Mouse (Mus musculus): Measurements from ENCODE around the gene Srebf2. TPM values are rescaled to one million over a fixed set of nuclear protein-coding genes. Genes with fewer than 3 reads are reported as not detected.

The Srebf2 gene
- 145 and 243 TPM in 2 replicates for polyA plus RNA-seq (2012; rRNA removed; ENCODE audit: low replicate concordance)

DNA sequence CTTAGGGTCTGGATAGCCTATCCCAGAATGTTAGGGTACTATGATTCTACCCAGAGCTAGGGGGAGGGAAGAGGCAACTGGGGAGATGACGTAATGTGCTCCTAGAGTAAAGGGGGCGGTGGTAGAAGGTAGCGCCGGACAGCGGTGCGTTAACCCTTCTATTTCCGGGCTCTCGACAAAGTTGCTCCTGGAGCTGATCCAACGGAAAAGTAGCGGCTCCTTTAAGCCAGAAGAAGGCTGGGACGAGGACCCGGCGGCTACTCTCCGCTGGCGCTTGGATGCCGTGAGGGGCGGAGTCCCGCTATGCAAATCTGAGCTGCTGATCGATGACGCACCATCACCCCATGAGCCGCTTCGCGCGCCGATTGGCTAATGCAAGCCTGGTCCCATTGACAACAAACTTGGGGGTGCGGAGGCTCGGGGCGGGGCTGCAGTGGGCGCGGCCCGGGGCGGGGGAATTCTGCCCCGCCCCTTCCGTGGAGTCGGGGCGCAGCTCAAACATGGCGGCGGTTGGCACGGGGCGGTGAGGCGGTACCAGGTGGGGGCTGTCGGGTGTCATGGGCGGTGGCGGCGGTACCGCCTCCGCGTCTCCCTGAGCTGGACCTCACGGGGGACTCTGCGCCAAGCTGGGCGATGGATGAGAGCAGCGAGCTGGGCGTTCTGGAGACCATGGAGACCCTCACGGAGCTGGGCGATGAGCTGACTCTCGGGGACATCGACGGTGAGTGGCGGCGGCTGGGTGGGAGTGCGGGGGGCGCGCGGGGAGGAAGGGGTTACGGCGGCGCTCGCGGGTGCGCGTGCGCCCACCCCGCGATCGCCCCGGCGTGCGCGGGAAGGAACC lies at the start of gene Srebf2:
Srebf2 (plus strand) TSS at position 412 of the 841 bp plus-strand sequence.

GRCm38 (mm10) chr15:82127426-82128374 lies 19.3 kb upstream of the Srebf2 start, which contains the start of gene Ccdc134:
Ccdc134 (plus strand) TSS chr15:82127922.

DNA sequence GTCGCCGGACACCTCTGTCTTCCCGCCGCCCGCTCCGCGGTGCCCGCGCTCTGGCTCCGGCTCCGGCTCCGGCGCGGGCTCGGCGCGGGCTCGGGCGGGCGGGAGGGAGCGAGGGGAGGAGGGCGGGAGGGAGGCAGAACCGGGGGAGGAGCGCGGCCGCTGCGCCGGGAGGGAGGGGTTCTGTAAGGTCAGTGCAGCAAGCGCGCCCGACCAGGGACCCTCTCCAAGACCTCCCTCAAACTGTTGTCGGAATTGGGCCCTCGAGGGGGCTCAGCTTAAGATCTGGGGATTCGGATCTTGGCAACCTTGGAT lies 65.7 kb downstream of the Srebf2 start, which contains the start of gene Shisa8:
Shisa8 (minus strand) TSS at position 64 of the 312 bp plus-strand sequence.

DNA sequence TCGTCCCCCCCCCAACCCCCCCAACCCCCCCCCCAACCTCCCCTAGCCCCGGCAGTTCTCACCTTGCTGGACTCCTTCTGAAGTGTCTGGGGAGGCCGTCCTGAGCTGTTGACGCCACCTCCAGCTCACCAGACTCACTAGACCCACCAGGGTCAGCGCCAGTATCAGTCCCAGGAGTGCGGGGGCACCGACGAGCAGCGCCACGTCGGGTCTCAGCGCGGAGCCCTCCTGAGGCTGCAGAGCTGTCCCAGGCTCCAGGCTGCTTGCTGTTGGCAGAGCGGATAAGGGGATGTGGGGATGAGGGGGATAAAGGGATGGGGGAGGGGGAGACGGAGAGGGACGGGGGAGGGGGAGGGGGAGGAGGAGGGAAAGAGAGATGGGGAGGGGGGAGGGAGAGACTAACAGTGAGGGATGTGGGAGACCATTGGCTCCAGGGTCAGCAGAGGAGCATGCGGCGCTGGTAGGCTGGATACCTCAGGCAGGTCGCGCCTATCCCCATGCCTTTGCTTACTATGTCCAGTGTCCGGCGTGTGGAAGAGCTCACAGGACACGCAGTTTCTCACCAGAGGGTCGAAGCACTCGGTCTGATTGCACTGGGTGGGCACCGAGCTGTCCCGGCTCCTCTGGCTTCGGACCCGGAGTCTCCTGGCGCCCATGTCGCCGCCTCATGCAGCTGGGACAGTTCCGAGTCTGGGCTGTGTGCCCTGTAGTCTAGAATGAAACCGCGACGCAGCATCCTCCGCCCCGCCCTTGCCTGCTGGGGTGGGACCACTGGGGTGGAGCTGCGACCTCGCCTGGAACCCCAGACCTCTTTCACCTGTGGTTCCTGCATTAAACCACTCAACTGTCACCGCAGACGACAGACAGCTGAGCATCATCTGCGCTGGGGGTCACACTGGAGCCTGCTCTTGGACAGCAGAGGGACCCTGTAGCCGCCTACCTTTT lies 76.9 kb downstream of the Srebf2 start, which contains the start of gene Tnfrsf13c:
Tnfrsf13c (minus strand) TSS at position 713 of the 945 bp plus-strand sequence.

GRCm38 (mm10) chr15:82244115-82244804 lies 97.3 kb downstream of the Srebf2 start, which contains the start of gene Cenpm:
Cenpm (minus strand) TSS chr15:82244748.

GRCm38 (mm10) chr15:82252097-82252496 lies 105.1 kb downstream of the Srebf2 start, which contains the start of gene 1500009C09Rik:
1500009C09Rik (plus strand) TSS chr15:82252397.

Other genes starting within 250 kb of the Srebf2 start
- 4.4 and 5.0 TPM in 2 replicates for gene Polr3h, start 220.9 kb upstream of the Srebf2 start, polyA plus RNA-seq (2012; rRNA removed; ENCODE audit: low replicate concordance)
- gene Csdc2, start 210.4 kb upstream of the Srebf2 start, polyA plus RNA-seq (2012; rRNA removed; ENCODE audit: low replicate concordance) = 1.7 and 4.3 TPM in 2 replicates
- gene Pmm1, start 186.3 kb upstream of the Srebf2 start, polyA plus RNA-seq (2012; rRNA removed; ENCODE audit: low replicate concordance) = 22.1 and 26.0 TPM in 2 replicates
- gene 1700029P11Rik, start 166.6 kb upstream of the Srebf2 start, polyA plus RNA-seq (2012; rRNA removed; ENCODE audit: low replicate concordance) = not detected in 2 replicates
- 5.2 and 8.3 TPM in 2 replicates for gene Xrcc6, start 159.3 kb upstream of the Srebf2 start, polyA plus RNA-seq (2012; rRNA removed; ENCODE audit: low replicate concordance)
- 40.6 and 43.7 TPM in 2 replicates for gene Desi1, start 113.3 kb upstream of the Srebf2 start, polyA plus RNA-seq (2012; rRNA removed; ENCODE audit: low replicate concordance)
- gene Snu13, start 99.6 kb upstream of the Srebf2 start, polyA plus RNA-seq (2012; rRNA removed; ENCODE audit: low replicate concordance) = 21.0 and 49.7 TPM in 2 replicates
- gene 4930407I10Rik, start 88.0 kb upstream of the Srebf2 start, polyA plus RNA-seq (2012; rRNA removed; ENCODE audit: low replicate concordance) = not detected in 2 replicates
- gene Mei1, start 77.2 kb upstream of the Srebf2 start, polyA plus RNA-seq (2012; rRNA removed; ENCODE audit: low replicate concordance) = 0.07 TPM in 1 of 2 replicates, not detected in the other
- 6.0 and 14.3 TPM in 2 replicates for gene Ccdc134, start 19.3 kb upstream of the Srebf2 start, polyA plus RNA-seq (2012; rRNA removed; ENCODE audit: low replicate concordance)
- 0.23 and 2.7 TPM in 2 replicates for gene Shisa8, start 65.6 kb downstream of the Srebf2 start, polyA plus RNA-seq (2012; rRNA removed; ENCODE audit: low replicate concordance)
- 1.4 and 7.1 TPM in 2 replicates for gene Tnfrsf13c, start 77.2 kb downstream of the Srebf2 start, polyA plus RNA-seq (2012; rRNA removed; ENCODE audit: low replicate concordance)
- 11.1 and 14.1 TPM in 2 replicates for gene Cenpm, start 97.6 kb downstream of the Srebf2 start, polyA plus RNA-seq (2012; rRNA removed; ENCODE audit: low replicate concordance)
- 0.14 and 0.22 TPM in 2 replicates for gene 1500009C09Rik, start 105.2 kb downstream of the Srebf2 start, polyA plus RNA-seq (2012; rRNA removed; ENCODE audit: low replicate concordance)
- gene Sept3, start 127.7 kb downstream of the Srebf2 start, polyA plus RNA-seq (2012; rRNA removed; ENCODE audit: low replicate concordance) = 0.14 and 0.89 TPM in 2 replicates
- not detected in 2 replicates for gene Wbp2nl, start 151.8 kb downstream of the Srebf2 start, polyA plus RNA-seq (2012; rRNA removed; ENCODE audit: low replicate concordance)
- 167 and 184 TPM in 2 replicates for gene Naga, start 191.7 kb downstream of the Srebf2 start, polyA plus RNA-seq (2012; rRNA removed; ENCODE audit: low replicate concordance)
- 0.23 and 0.47 TPM in 2 replicates for gene Pheta2, start 191.8 kb downstream of the Srebf2 start, polyA plus RNA-seq (2012; rRNA removed; ENCODE audit: low replicate concordance)
- gene Smdt1, start 191.8 kb downstream of the Srebf2 start, polyA plus RNA-seq (2012; rRNA removed; ENCODE audit: low replicate concordance) = 197 and 404 TPM in 2 replicates
- 166 and 221 TPM in 2 replicates for gene Ndufa6, start 207.1 kb downstream of the Srebf2 start, polyA plus RNA-seq (2012; rRNA removed; ENCODE audit: low replicate concordance)
- gene Cyp2d22, start 233.1 kb downstream of the Srebf2 start, polyA plus RNA-seq (2012; rRNA removed; ENCODE audit: low replicate concordance) = 39.8 and 90.5 TPM in 2 replicates
- not detected in 2 replicates for gene Cyp2d11, start 246.8 kb downstream of the Srebf2 start, polyA plus RNA-seq (2012; rRNA removed; ENCODE audit: low replicate concordance)

Data from duodenum, adult 2 months (tissue).